Mouse (Mus musculus) left cerebral cortex, postnatal 14 days (tissue): ENCODE measurements at regions not wholly inside any gene's neighbourhood (a gene's known extent, or its start where the extent isn't known, plus 50 kb on each side); places are given as distances from the start of the nearest gene placed in this dataset.
A peak's percentile ranks its signal among the peaks of the same experiment; 100 is the strongest.

Source experiments
- DNase-seq, 2 experiments: peaks; one replicate each; pipeline ENCODE4 v3.0.0; 2021 to 2022; ENCODE audit warnings: low spot score in 2 of 2, mixed read lengths in 1 of 2
- intact Hi-C: fragments of 180-260 bp; cut with DNase I; formaldehyde crosslinking; loops from one replicate; pipeline ENCODE4 v1.15.1; 2025

DNA sequence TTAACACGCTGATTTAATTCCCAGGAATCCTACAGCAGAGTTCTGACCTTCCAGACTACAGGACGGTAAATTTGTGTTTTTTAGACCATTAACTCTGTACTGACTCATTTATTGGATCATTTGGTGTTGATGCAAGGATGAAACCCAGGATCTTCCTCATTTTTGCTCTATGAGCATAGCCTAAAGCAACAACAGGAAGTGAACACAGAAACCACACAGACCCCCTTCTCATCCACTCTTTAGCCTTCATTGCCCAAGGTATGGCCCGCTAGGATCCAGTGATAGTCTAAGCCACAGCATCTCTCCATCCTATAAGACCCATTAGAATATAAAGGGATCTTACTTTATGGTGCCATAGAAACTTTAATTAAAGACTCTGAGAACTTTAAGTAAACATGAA, 56.5 kb upstream of the Grin2b start:
- no peak for DNase-seq
- intact Hi-C loops, result no loop called here

DNA sequence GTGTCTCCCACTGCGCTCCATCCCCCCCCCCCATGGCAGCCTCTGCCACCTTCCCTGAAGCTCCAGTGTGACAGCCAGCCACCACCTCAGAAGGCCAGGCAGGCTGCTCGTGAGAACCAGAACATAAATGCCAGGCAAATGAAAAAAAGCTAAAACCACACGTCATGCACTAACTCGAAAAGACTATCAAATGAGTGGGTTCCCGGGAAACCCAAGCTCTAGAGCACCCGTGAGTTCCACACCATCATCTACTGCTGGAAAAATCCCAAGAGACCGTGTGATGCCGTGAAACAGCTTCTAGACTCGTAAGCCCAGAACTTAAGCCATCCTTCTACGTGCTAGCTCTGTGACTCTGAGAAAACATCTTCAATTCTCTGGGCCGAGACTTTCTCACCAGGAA, 62.2 kb upstream of the Grin2b start:
- intact Hi-C loops, result loop anchor here (5.0 kb wide), 1 partner anchor 63 kb away; the partner anchor contains the start of gene Grin2b
- peak; percentile 47 to 88 for DNase-seq

DNA sequence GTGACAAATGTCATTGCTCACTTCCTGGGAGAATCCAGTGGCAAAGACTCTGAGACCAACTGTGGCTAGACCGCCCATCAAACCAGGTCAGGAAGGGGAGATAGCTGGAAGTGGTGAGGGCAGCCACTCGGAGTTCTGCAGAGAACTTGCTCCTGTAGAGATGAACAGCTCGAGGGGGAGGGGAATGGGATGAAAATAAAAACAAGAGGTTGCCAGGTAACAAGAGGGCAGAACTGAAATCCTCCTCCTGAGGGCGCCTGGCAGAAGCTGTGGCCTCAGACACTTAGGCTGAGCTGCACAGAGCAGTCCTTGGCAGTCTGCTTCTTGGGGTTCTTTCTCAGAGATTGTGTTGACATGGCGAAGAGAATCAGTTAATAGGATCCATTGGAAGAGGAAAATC, 65.7 kb upstream of the Grin2b start:
- intact Hi-C loops, result loop anchor here (5.0 kb wide), 1 partner anchor 67 kb away; the partner anchor contains the start of gene Grin2b
- no peak for DNase-seq

DNA sequence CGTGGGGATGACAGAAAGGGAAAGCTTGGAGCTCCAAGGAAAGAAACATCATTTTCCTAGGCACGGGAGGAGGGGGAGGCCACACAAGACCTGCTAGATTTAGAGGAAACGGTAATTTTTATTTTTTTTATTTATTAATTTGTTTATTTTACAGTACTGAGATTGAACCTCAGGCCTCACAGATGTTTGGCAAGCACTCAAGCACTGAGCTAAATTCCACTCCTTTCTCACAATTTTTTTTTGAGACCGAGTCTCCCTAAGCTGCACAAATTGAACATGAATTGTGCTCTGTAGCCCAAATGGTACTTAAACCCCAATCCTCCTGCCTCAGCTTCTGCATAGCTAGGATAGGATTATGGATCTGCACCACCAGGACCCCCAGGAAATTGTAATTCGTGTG, 66.1 kb upstream of the Grin2b start:
- intact Hi-C loops, result loop anchor here (5.0 kb wide), 1 partner anchor 67 kb away; the partner anchor contains the start of gene Grin2b
- no peak for DNase-seq

DNA sequence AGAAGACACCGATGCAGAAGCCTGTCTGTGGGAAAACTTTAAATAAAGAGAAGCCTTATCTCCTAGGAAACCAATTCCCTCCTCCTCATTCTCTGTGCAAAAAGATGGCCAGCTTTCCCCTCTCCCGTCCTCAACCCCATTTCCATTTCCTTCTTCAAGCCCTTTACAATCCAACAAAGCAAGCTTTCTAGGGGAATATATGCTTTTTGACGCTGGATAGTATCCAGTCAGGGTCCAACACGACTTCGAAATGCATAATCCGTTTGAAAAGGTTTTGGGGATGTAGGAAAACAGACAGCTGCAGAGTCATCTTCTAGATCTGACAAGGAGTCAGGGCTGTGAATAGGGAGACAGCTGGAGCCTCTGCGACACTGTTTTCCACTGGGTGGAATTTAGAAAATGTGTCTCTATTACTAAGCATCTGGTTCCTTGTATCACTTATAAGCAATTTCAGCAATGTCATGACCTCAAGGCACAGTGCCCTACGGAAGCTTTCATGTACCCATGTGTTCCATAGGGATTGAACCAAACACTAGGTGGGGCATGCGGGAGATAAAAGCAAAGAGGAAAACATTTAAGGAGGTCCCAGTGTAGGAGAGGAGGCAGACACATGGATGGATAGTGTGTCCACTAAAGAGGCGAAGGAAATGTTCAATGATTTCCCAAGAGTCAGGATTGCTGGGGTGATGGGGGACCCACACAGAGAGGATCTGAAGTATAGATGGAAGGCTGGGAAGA, 68.4 kb upstream of the Grin2b start:
- intact Hi-C loops, result loop anchor here (5.0 kb wide), 1 partner anchor 101 kb away; no protein-coding TSS in a partner anchor
- DNase-seq, result peak; percentile 51 to 74

DNA sequence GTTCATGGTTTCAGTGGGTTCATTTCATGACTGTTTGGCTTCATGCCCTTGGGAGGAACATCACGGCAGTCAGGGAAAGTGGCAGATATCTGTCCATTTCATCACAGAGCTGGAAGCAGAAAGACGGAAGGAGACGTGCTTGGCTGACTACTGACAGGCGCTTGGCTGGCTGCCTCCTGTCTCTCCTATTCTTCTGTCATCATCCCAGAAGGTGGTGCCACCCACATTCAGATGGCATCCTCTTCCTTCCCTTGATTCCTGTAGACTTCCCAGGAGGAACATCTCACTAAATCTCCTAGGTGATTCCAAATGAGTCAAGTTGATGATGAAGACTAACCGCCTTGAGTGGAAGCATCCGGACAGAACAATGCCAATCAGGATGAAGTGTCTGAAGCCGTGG, 71.6 kb upstream of the Grin2b start:
- intact Hi-C loops, result loop anchor here (5.0 kb wide), 1 partner anchor 97 kb away; no protein-coding TSS in a partner anchor
- DNase-seq, result no peak

DNA sequence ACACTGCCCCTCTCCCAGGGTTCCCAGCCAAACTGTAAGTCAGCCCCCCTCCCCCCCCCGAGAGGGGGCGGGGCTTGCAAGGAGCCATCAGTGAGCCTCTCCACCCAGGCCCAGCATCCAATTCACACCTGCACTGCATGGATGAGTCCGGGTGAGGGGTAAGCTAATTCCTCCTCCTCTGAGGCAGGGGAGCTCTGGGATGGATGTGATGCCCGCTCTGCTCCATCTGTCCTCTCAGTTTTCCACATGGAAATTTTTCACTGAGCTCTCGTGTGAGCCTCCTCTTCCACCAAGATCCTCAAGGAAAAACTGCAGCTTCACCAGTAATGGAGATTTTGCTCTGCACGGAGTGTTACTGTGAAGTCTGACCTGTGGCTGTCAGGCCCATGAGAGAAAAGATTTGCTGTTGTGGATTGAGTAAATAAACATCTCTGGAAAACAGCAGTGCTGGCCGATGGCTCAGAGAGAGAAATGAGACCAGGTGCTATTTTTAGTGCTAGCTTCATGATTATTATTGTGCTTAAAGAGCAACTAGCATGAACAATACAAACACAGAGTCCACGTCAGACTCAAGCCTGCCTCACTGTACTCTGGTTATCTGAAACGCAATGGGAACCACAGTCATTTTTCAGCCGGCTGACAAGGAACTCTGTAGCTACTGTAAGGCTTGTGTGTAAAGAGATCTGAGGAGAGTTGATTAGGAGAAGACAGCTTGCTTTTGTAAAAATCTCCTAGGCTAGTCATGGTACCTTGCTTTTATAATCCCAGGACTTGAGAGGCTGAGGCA, 71.4 kb upstream of the Gm8994 start:
- DNase-seq, result no peak

DNA sequence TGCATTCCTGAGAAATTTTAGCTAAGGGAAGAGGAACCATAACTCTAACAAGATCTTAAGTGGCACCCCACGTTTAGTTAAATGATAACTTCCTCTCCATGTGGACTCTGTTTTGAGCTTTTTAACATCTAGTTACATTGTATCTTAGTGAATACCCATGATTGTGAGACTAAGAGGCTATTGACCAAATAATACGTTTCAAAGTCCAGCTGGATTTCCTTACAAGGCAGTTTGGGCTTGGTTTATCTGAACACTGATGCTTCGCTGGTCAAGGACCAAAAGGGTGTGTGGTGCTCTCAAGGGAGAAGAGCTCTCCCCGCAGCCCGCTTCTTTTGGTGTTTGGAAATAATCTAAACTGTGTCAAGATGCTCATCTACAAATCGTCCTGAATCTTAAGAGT, 51.6 kb upstream of the Gm8994 start:
- intact Hi-C loops, result no loop called here
- no peak for DNase-seq

More for the DNA sequence above, 71.4 kb upstream of the Gm8994 start:
- intact Hi-C loops, result no loop called here

DNA sequence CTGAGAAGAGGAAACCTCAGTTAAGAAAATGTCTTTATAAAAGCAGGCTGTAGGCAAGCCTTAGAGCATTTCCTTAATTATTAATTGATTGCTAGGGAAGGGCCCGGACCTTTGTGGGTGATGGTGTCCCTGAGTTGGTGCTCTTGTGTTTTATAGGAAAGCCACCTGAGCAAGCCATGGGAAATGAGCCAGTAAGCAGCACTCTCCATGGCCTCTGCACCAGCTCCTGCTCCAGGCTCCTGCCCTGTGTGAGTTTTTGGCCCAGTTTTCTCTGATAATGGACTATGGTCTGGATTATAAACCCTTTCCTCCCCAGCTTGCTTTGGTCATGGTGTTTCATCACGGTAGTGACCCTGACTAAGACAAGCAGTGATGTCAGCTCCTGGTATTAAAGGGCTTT, 50.6 kb upstream of the Gm8994 start:
- intact Hi-C loops, result no loop called here
- no peak for DNase-seq
